Mouse (Mus musculus): ENCODE data around the gene Pex10. TPM values are rescaled to one million over a fixed set of nuclear protein-coding genes. Genes with fewer than 3 reads are reported as not detected.

Gene Pex10
- polyA plus RNA-seq, 1 experiment from 2014 or later: 6.6 TPM

GRCm38 (mm10) chr4:155094565-155094964, 27.7 kb downstream of the Pex10 start:
- Histone ChIP-seq H3K36me3 (ENCODE audit: control insufficient read depth, insufficient read depth, low read length) (no peaks in the 10 kb centered on the region; the same call in 1 of the 2 replicates), H3K4me1 (ENCODE audit: control insufficient read depth, insufficient read depth, low read length) (no peaks in the 10 kb centered on the region), H3K9me3 (ENCODE audit: control insufficient read depth, low read length) (no peaks in the 10 kb centered on the region), H3K4me2 (ENCODE audit: low read depth, low read length) (no peak overlapping the region), H3K27ac (ENCODE audit: low read depth, low read length) (0 out of 2 replicates have a peak overlapping the region, but pooled peaks have one; percentile 34), H3K27me3 (ENCODE audit: control insufficient read depth, insufficient read depth, low read length) (no peaks in the 10 kb centered on the region), H3K4me3 (ENCODE audit: low read depth, low read length) (no peak overlapping the region), H3K9ac (replicated peaks; ENCODE audit: low read depth, low read length) (no peak overlapping the region)
- 78% methylated on average over 3 of the region's 3 CpGs for WGBS
- peak; percentile 47; the same call in 1 of the 2 replicates for ATAC-seq (ENCODE audit: low read depth)

- Histone ChIP-seq H3K27ac (ENCODE audit: low read depth, low read length) (0 out of 2 replicates have a peak overlapping the region, but pooled peaks have one; percentile 34), H3K4me2 (ENCODE audit: low read depth, low read length) (no peak overlapping the region)
- WGBS: 32% methylated on average over 8 of the region's 8 CpGs
Measured at GRCm38 (mm10) chr4:155095238-155095900, 28.6 kb downstream of the Pex10 start.

GRCm38 (mm10) chr4:155095967-155096366, 29.2 kb downstream of the Pex10 start:
- 80% methylated on average over 8 of the region's 8 CpGs for WGBS
- H3K4me3 ChIP-seq (ENCODE audit: low read depth, low read length): no peak overlapping the region
- H3K27me3 ChIP-seq (ENCODE audit: control insufficient read depth, insufficient read depth, low read length): no peaks in the 10 kb centered on the region
- no peaks in the 10 kb centered on the region for H3K9me3 ChIP-seq (ENCODE audit: control insufficient read depth, low read length)
- no peak overlapping the region for H3K9ac ChIP-seq (replicated peaks; ENCODE audit: low read depth, low read length)
- H3K36me3 ChIP-seq (ENCODE audit: control insufficient read depth, insufficient read depth, low read length): no peaks in the 10 kb centered on the region
- H3K4me2 ChIP-seq (ENCODE audit: low read depth, low read length): no peak overlapping the region
- no peak overlapping the region for H3K27ac ChIP-seq (ENCODE audit: low read depth, low read length)
- no peak for ATAC-seq (ENCODE audit: low read depth)
- no peaks in the 10 kb centered on the region for H3K4me1 ChIP-seq (ENCODE audit: control insufficient read depth, insufficient read depth, low read length)

More at GRCm38 (mm10) chr4:155095238-155095900, 28.6 kb downstream of the Pex10 start:
- ATAC-seq (ENCODE audit: low read depth): peak; percentile 85
- Histone ChIP-seq H3K36me3 (ENCODE audit: control insufficient read depth, insufficient read depth, low read length) (no peaks in the 10 kb centered on the region), H3K27me3 (ENCODE audit: control insufficient read depth, insufficient read depth, low read length) (no peaks in the 10 kb centered on the region), H3K4me1 (ENCODE audit: control insufficient read depth, insufficient read depth, low read length) (no peaks in the 10 kb centered on the region), H3K4me3 (ENCODE audit: low read depth, low read length) (no peak overlapping the region), H3K9ac (replicated peaks; ENCODE audit: low read depth, low read length) (no peak overlapping the region), H3K9me3 (ENCODE audit: control insufficient read depth, low read length) (no peaks in the 10 kb centered on the region)

- no peaks in the 10 kb centered on the region for H3K36me3 ChIP-seq (ENCODE audit: control insufficient read depth, insufficient read depth, low read length)
- no peak overlapping the region for H3K9ac ChIP-seq (replicated peaks; ENCODE audit: low read depth, low read length)
- no peak overlapping the region for H3K4me2 ChIP-seq (ENCODE audit: low read depth, low read length)
- ATAC-seq (ENCODE audit: low read depth): no peak
- no peak overlapping the region for H3K4me3 ChIP-seq (ENCODE audit: low read depth, low read length)
- H3K27me3 ChIP-seq (ENCODE audit: control insufficient read depth, insufficient read depth, low read length): no peaks in the 10 kb centered on the region
- no peaks in the 10 kb centered on the region for H3K9me3 ChIP-seq (ENCODE audit: control insufficient read depth, low read length)
- no peaks in the 10 kb centered on the region for H3K4me1 ChIP-seq (ENCODE audit: control insufficient read depth, insufficient read depth, low read length)
- no peak overlapping the region for H3K27ac ChIP-seq (ENCODE audit: low read depth, low read length)
- 84% methylated on average over 6 of the region's 6 CpGs for WGBS
Measured at GRCm38 (mm10) chr4:155097452-155097851, 30.6 kb downstream of the Pex10 start.

- Histone ChIP-seq H3K36me3 (ENCODE audit: control insufficient read depth, insufficient read depth, low read length) (no peaks in the 10 kb centered on the region), H3K4me3 (ENCODE audit: low read depth, low read length) (no peak overlapping the region), H3K9me3 (ENCODE audit: control insufficient read depth, low read length) (no peaks in the 10 kb centered on the region), H3K27me3 (ENCODE audit: control insufficient read depth, insufficient read depth, low read length) (no peaks in the 10 kb centered on the region), H3K27ac (ENCODE audit: low read depth, low read length) (no peak overlapping the region), H3K4me2 (ENCODE audit: low read depth, low read length) (no peak overlapping the region), H3K9ac (replicated peaks; ENCODE audit: low read depth, low read length) (no peak overlapping the region), H3K4me1 (ENCODE audit: control insufficient read depth, insufficient read depth, low read length) (no peaks in the 10 kb centered on the region)
- no peak for ATAC-seq (ENCODE audit: low read depth)
- 72% methylated on average over 4 of the region's 4 CpGs for WGBS
Measured at GRCm38 (mm10) chr4:155098572-155098971, 31.8 kb downstream of the Pex10 start.

GRCm38 (mm10) chr4:155107886-155108285, 41.1 kb downstream of the Pex10 start:
- Histone ChIP-seq H3K4me1 (ENCODE audit: control insufficient read depth, insufficient read depth, low read length) (no peaks in the 10 kb centered on the region), H3K27ac (ENCODE audit: low read depth, low read length) (no peak overlapping the region), H3K9ac (replicated peaks; ENCODE audit: low read depth, low read length) (no peak overlapping the region), H3K9me3 (ENCODE audit: control insufficient read depth, low read length) (no peaks in the 10 kb centered on the region), H3K4me3 (ENCODE audit: low read depth, low read length) (no peak overlapping the region), H3K36me3 (ENCODE audit: control insufficient read depth, insufficient read depth, low read length) (no peaks in the 10 kb centered on the region), H3K4me2 (ENCODE audit: low read depth, low read length) (no peak overlapping the region), H3K27me3 (ENCODE audit: control insufficient read depth, insufficient read depth, low read length) (no peaks in the 10 kb centered on the region)
- WGBS: 95% methylated on average over 4 of the region's 4 CpGs
- ATAC-seq (ENCODE audit: low read depth): no peak

- Histone ChIP-seq H3K36me3 (ENCODE audit: control insufficient read depth, insufficient read depth, low read length) (no peaks in the 10 kb centered on the region), H3K4me3 (ENCODE audit: low read depth, low read length) (no peak overlapping the region), H3K9ac (replicated peaks; ENCODE audit: low read depth, low read length) (no peak overlapping the region), H3K9me3 (ENCODE audit: control insufficient read depth, low read length) (no peaks in the 10 kb centered on the region), H3K4me1 (ENCODE audit: control insufficient read depth, insufficient read depth, low read length) (no peaks in the 10 kb centered on the region), H3K27me3 (ENCODE audit: control insufficient read depth, insufficient read depth, low read length) (no peaks in the 10 kb centered on the region), H3K27ac (ENCODE audit: low read depth, low read length) (no peak overlapping the region), H3K4me2 (ENCODE audit: low read depth, low read length) (no peak overlapping the region)
- no peak for ATAC-seq (ENCODE audit: low read depth)
- WGBS: 73% methylated on average over 5 of the region's 5 CpGs
Measured at GRCm38 (mm10) chr4:155109471-155109870, 42.7 kb downstream of the Pex10 start.

GRCm38 (mm10) chr4:155113766-155114410, 47.1 kb downstream of the Pex10 start:
- ATAC-seq (ENCODE audit: low read depth): no peak
- Histone ChIP-seq H3K9ac (replicated peaks; ENCODE audit: low read depth, low read length) (no peak overlapping the region), H3K4me2 (ENCODE audit: low read depth, low read length) (no peak overlapping the region), H3K27me3 (ENCODE audit: control insufficient read depth, insufficient read depth, low read length) (no peaks in the 10 kb centered on the region), H3K4me3 (ENCODE audit: low read depth, low read length) (no peak overlapping the region), H3K36me3 (ENCODE audit: control insufficient read depth, insufficient read depth, low read length) (no peaks in the 10 kb centered on the region), H3K9me3 (ENCODE audit: control insufficient read depth, low read length) (no peaks in the 10 kb centered on the region), H3K4me1 (ENCODE audit: control insufficient read depth, insufficient read depth, low read length) (no peaks in the 10 kb centered on the region), H3K27ac (ENCODE audit: low read depth, low read length) (no peak overlapping the region)
- WGBS: 59% methylated on average over 8 of the region's 8 CpGs

GRCm38 (mm10) chr4:155116607-155117006, 49.8 kb downstream of the Pex10 start:
- no peak for ATAC-seq (ENCODE audit: low read depth)
- Histone ChIP-seq H3K9ac (replicated peaks; ENCODE audit: low read depth, low read length) (no peak overlapping the region), H3K4me3 (ENCODE audit: low read depth, low read length) (no peak overlapping the region), H3K36me3 (ENCODE audit: control insufficient read depth, insufficient read depth, low read length) (no peaks in the 10 kb centered on the region), H3K4me2 (ENCODE audit: low read depth, low read length) (no peak overlapping the region), H3K9me3 (ENCODE audit: control insufficient read depth, low read length) (no peaks in the 10 kb centered on the region), H3K27ac (ENCODE audit: low read depth, low read length) (no peak overlapping the region), H3K27me3 (ENCODE audit: control insufficient read depth, insufficient read depth, low read length) (no peaks in the 10 kb centered on the region), H3K4me1 (ENCODE audit: control insufficient read depth, insufficient read depth, low read length) (peaks cover 3% of the 10 kb centered on the region; the same call in 1 of the 2 replicates)
- 79% methylated on average over 4 of the region's 4 CpGs for WGBS

Measured in neural tube, embryonic 14.5 days (tissue).